Mouse (Mus musculus): ENCODE measurements at regions not wholly inside any gene's neighbourhood (a gene's known extent, or its start where the extent isn't known, plus 50 kb on each side); places are given as distances from the start of the nearest gene placed in this dataset.
A peak's percentile ranks its signal among the peaks of the same experiment; 100 is the strongest.
"Not testable (repeated sequence)": the region's sequence is repeated elsewhere in the genome, so short reads cannot be mapped to it uniquely, and the experiment has no call there.

DNA sequence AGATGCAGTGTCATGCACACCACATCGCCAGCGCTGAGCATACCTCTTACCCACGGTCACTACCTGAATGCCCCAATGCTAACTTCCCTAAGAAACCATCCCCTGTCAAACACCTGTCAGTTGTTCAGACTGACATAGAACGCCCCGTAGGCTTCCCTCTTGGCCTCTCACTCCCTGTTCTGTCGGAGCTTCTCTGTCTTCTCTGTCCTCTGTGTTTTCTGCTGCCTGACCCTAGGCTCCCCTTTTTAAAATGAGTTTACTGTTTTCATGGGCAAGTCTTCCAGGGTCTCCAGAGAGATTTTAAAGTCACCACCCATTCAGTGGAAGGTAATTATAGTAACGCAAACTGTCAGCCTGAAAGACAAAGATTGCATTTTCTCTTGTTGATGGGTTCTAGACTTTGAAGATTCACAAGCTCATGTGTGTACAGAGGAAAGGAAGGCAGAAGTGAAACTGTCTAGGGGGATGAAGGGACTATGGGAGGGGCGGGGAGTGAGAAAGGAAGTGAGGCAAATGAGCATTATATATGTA is 99.1 kb upstream of the Klf13 start:
- no peak for DNase-seq (ENCODE audit: low spot score in 2 of 2)
- intact Hi-C loops (cut with DNase I): no loop called here

DNA sequence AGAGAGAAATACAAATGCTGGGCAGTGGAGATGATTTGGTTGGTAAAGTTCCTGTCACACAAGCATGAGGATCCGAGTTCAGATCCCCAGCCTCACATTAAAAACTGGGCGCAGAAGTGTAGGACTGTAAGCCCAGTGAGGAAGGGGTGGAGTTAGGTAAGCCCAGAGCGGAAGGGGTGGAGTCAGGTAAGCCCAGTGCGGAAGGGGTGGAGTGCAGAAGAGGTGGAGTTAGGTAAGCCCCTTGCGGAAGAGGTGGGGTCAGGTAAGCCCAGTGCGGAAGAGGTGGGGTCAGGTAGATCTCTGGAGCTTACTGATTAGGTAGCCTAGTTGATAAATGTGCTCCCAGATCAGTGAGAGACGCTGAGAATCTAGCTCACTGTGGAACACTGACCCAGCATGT is 97.4 kb upstream of the Klf13 start:
- intact Hi-C loops (cut with DNase I): no loop called here
- no peak for DNase-seq (ENCODE audit: low spot score in 2 of 2)

GRCm38 (mm10) chr7:64035025-64035606 is 96.4 kb upstream of the Klf13 start:
- intact Hi-C loops (cut with DNase I): no loop called here
- DNase-seq (ENCODE audit: low spot score in 2 of 2): no peak

DNA sequence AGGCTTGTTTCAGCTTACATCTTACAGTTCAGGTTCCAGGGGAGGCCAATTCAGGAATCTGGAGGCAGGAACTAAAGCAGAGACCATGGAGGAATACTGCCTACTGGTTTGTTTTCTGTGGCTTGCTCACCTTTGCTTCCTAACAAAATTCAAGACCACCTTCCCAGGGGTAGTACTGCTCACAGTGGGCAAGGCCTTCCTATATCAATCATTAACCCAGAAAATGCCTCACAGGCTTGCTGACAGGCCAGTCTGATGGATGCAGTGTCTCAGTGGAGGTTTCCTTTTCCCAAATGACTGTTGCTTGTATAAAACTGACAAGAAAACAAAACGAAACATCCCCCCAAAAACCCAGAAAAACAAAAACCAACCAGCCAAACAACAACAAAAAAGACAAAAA is 95.8 kb upstream of the Klf13 start:
- intact Hi-C loops (cut with DNase I): loop anchor here (5.0 kb wide), 1 partner anchor 282 kb away; no protein-coding TSS in a partner anchor

GRCm38 (mm10) chr7:64033388-64033787 is 94.7 kb upstream of the Klf13 start:
- no peak for DNase-seq (ENCODE audit: low spot score in 2 of 2)
- intact Hi-C loops (cut with DNase I): loop anchor here (1.0 to 5.0 kb wide), 4 partner anchors 31 to 281 kb away; no protein-coding TSS in a partner anchor

More for the DNA sequence above, 95.8 kb upstream of the Klf13 start:
- DNase-seq (ENCODE audit: low spot score in 2 of 2): no peak

DNA sequence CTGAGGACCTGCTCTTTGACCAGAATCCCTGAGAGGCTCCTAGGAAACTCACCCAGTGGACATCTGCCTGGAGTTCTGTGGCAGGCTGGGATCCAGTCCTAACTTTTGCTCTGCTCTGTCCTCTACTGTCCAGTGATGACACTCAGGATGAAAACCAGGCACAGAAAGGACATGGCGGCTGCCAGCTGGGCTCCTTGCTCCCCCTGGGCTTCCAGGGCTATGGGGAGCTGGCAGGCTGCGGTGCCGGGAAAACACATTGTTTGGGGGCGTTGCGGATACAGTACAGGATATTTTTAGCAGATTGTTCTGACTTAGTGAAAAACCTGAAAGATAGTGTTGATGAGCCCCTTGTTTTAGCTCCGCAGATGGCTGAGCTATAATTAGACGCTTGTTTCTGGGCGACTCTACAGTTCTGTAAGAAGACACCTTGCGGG is 94.2 kb upstream of the Klf13 start:
- peak; percentile 85 to 98 for DNase-seq (ENCODE audit: low spot score in 2 of 2)
- intact Hi-C loops (cut with DNase I): loop anchor here (1.0 to 5.0 kb wide), 4 partner anchors 32 to 281 kb away; no protein-coding TSS in a partner anchor

GRCm38 (mm10) chr7:64030650-64031049 is 91.9 kb upstream of the Klf13 start:
- no peak for DNase-seq (ENCODE audit: low spot score in 2 of 2)
- intact Hi-C loops (cut with DNase I): loop anchor here (5.0 kb wide), 1 partner anchor 278 kb away; no protein-coding TSS in a partner anchor

- no peak for DNase-seq (ENCODE audit: low spot score in 2 of 2)
- intact Hi-C loops (cut with DNase I): no loop called here
These were observed 88.4 kb upstream of the Klf13 start for GRCm38 (mm10) chr7:64027100-64027499.

- no peak for DNase-seq (ENCODE audit: low spot score in 2 of 2)
- intact Hi-C loops (cut with DNase I): no loop called here
These were observed 86.4 kb upstream of the Klf13 start for GRCm38 (mm10) chr7:64025155-64025554.

DNA sequence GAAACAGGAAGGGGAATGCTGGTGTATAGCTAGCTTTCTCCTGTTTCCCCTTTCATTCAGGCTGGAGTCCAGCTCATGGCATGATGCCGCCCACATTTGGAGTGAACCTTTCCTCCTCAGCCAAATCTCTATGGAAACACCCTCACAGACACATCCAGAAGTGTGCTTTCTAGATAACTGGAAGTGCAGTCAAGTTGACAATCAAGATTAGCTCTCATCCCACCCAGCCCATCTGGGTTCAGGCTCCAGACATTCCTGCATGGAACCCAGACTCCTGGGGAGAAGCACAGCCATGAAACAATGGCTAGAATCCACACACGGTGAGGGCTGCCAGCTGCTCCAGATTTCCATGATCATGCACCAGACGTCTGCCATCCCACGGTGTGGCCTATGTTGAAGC is 85.5 kb upstream of the Klf13 start:
- DNase-seq (ENCODE audit: low spot score in 2 of 2): peak; percentile 43 to 90
- intact Hi-C loops (cut with DNase I): loop anchor here (5.0 kb wide), 1 partner anchor 87 kb away; the partner anchor contains the start of gene Klf13

DNA sequence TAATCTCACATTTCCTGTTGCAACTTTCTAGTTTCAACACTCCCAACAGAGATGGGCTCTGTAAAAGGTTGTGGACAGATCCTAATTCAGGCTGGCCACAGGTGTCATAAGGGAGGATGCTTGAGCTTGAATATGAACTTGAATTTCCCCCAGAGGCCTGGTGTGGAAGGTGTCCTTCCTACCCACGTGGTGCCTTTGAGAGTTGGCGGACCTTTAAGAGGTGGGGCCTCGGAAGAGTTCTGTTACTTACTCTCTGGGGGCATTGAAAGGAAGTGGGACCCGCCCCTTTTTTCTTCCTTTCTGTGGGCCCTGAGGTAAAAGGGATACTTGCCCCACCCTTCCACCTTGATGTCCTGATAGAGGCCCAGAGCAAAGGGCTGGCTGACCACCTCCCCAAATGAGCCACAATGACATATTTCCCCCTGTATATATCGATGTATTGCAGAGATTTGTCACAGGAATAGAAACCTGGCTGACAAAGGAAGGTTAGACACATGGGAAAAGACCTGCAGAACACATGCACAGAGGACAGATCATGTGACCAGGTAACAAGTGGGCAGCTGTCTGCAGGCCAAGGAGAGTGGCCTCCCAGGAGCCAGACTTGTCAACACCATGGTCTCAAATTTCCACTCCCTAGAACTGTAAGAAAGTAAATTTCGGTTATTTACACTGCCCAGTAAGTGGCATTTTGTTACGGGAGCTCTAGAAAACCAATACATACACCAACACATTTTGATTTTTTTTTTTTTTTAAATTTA is 84.2 kb upstream of the Klf13 start:
- DNase-seq (ENCODE audit: low spot score in 2 of 2): no peak
- intact Hi-C loops (cut with DNase I): loop anchor here (5.0 kb wide), 1 partner anchor 86 kb away; the partner anchor contains the start of gene Klf13

DNA sequence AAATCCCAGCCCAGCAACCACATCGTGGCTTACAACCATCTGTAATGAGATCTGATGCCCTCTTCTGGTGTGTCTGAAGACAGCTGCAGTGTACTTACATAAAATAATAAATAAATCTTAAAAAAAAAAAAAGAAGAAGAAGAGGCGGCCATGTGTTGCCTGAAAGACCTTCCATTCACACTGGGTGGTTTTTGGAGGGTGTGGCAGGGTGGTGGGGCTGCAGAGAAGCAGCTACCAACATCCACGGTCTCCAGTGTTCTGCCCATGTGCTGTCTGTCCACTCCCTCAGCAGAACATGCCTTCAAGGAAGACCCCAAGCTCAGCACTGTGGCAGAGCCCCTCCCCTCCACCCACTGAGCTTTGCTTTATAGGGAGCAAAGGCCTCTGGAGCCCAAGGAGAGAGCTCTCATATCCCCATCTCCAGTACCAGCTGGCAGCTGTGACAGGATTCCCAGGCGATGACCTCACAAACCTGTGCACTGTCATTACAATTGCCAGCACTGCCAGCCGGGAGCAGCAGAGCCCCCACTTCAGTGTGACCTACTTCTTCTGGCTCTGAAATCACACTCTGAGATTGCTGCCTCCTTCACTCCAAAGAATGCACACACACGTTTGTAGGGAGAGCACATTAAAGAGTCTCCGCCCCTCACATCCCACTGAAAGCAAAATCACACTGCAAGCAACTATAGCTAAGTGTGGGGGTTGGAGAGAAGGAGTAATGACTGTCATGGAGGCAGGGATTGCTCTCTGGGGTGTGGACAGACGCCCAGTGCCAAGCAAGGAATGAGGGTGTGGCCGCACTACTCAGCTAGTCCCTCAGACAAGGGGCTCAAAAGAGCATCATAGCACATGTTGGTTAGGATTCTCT is 82.8 kb upstream of the Klf13 start:
- intact Hi-C loops (cut with DNase I): loop anchor here (5.0 kb wide), 1 partner anchor 84 kb away; the partner anchor contains the start of gene Klf13
- DNase-seq (ENCODE audit: low spot score in 2 of 2): peak; percentile 52 to 88

- intact Hi-C loops (cut with DNase I): no loop called here
These were observed 79.4 kb upstream of the Klf13 start for GRCm38 (mm10) chr7:64018107-64018506.

DNA sequence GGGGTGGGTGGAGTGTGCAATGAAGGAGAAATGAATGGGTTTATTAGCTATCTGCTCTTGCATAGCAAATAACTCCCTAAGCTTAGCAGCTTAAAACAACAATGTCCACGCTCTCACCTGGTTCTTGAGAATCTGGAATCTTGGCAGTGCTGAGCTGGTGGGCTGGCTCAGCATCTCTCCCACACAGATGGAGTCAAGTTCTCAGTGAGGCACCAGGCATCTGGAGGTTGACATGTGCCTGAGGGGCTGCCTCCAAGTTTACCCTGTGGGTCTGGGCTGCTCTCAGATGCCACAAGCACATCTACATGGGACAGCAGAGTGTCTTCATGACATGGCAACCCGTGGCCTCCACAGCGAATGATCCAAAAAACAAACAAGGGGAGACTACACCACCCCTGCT is 78.2 kb upstream of the Klf13 start:
- peak in 1 of 2 experiments; percentile 50 for DNase-seq (ENCODE audit: low spot score in 2 of 2)
- intact Hi-C loops (cut with DNase I): no loop called here

More at GRCm38 (mm10) chr7:64018107-64018506, 79.4 kb upstream of the Klf13 start:
- DNase-seq (ENCODE audit: low spot score in 2 of 2): no peak

DNA sequence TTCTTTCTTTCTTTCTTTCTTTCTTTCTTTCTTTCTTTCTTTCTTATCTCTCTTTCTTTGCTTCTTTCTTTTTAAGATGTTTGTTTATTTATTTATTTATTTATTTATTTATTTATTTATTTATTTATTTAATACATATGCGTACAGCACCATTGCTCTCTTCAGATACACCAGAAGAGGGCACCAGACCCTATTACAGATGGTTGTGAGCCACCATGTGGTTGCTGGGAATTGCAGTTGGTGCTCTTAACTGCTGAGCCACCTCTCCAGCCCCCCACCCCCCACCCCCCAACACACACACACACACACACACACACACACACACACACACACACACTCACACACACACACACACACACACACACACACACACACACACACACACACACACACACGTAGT is 76.4 kb upstream of the Klf13 start:
- intact Hi-C loops (cut with DNase I); DNase-seq (ENCODE audit: low spot score in 2 of 2): not testable (repeated sequence)

- no peak for DNase-seq (ENCODE audit: low spot score in 2 of 2)
- intact Hi-C loops (cut with DNase I): no loop called here
These were observed 75.5 kb upstream of the Klf13 start for GRCm38 (mm10) chr7:64014227-64014626.

- intact Hi-C loops (cut with DNase I): no loop called here
- no peak for DNase-seq (ENCODE audit: low spot score in 2 of 2)
These were observed 74.4 kb upstream of the Klf13 start for GRCm38 (mm10) chr7:64013023-64013547.

DNA sequence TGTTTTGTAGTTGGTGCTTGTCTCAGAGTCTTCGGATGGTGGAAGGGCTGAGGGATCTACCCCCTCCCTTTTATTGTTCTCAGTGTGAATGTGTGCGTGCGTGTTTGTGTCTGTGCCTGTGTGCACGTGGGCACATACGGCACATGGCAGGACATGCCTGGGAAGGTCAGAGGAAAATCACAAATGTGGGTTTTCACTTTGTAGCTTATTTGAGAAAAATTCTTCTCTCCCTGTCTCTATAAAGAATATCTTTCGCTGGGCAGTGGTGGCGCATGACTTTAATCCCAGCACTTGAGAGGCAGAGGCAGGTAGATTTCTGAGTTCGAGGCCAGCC is 73.5 kb upstream of the Klf13 start:
- DNase-seq (ENCODE audit: low spot score in 2 of 2): no peak
- intact Hi-C loops (cut with DNase I): no loop called here

DNA sequence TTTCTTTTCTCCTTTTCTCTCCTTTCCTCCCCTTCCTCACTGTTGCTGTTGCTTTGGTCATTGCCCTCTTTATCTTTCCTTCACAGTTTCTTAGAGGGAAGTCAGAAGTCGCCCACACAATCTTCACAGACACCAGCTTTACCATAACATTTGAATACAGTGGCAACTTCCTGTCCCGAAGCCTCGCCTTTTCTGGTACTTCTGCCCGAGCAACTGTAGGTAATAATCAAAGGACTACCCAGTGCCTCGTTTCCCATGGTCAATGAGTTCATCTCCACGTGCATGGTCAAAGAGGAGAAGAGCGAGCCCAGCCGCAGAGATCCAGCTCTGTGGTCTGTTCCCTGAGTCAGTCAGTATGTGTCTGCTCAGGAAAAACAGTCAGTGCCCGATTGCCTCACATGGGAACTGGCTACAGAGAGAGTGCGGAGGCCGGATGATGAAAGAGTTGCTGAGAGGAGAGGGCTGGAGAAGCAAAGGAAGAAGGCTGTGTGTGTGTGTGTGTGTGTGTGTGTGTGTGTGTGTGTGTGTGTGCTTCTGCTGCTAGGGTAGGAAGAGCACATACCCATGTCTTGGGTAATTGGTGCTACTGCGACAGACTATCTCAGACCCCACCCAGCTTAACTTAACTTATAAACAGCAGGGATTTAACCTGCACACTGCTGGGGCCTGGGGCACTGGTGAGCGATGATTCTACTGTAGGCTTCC is 73.0 kb upstream of the Klf13 start:
- DNase-seq (ENCODE audit: low spot score in 2 of 2): peak in 1 of 2 experiments; percentile 23
- intact Hi-C loops (cut with DNase I): no loop called here

Measured in left cerebral cortex, postnatal 25 days (tissue).